ENCODE assay signal across 8 mouse cellular contexts in genomic region chr10:40192010-40192935, GRCm38 (mm10). TPM values are rescaled to one million over a fixed set of nuclear protein-coding genes. Genes with fewer than 3 reads are reported as not detected.
DNase-seq lines count a peak whose midpoint lies in the region; ATAC-seq and TF ChIP-seq lines count a peak whose summit lies in the region.

No protein-coding gene starts in this region.

- no peak overlapping the region for H3K9ac ChIP-seq in hindbrain, embryonic 14.5 days
- H3K9ac ChIP-seq in MEL (ENCODE audit: control insufficient read depth, low read depth, low read length, poor library complexity, severe bottlenecking) = peak overlapping the region; percentile 61
- H3K9ac ChIP-seq in embryonic facial prominence, embryonic 14.5 days (ENCODE audit: low read depth, low read length) = peak overlapping the region; percentile 51
- no peak overlapping the region for H3K9ac ChIP-seq in liver, postnatal 0 days (replicated peaks)

- H3K27me3 ChIP-seq in hindbrain, embryonic 10.5 days (ENCODE audit: insufficient read depth, poor library complexity, severe bottlenecking) = no peaks in the 10 kb centered on the region
- no peaks in the 10 kb centered on the region for H3K27me3 ChIP-seq in hindbrain, embryonic 14.5 days (ENCODE audit: control insufficient read depth, insufficient read depth, low read length)
- H3K27me3 ChIP-seq in MEL (ENCODE audit: control insufficient read depth in 1 of 2, insufficient read depth in 2 of 2, low read length in 2 of 2) = no peaks in the 10 kb centered on the region
- no peaks in the 10 kb centered on the region for H3K27me3 ChIP-seq in embryonic facial prominence, embryonic 14.5 days (replicated peaks; ENCODE audit: control insufficient read depth, insufficient read depth, low read length)
- no peaks in the 10 kb centered on the region for H3K27me3 ChIP-seq in liver, postnatal 0 days (ENCODE audit: insufficient read depth, low read length)

- 0 out of 2 replicates have a peak overlapping the region, but pooled peaks have one; percentile 29 for H3K27ac ChIP-seq in hindbrain, embryonic 10.5 days
- H3K27ac ChIP-seq in hindbrain, embryonic 14.5 days = no peak overlapping the region
- H3K27ac ChIP-seq in MEL (ENCODE audit: control insufficient read depth, low read depth, low read length) = 0 out of 2 replicates have a peak overlapping the region, but pooled peaks have one; percentile 39
- H3K27ac ChIP-seq in embryonic facial prominence, embryonic 14.5 days (replicated peaks; ENCODE audit: low read depth, low read length) = no peak overlapping the region
- no peak overlapping the region for H3K27ac ChIP-seq in liver, postnatal 0 days (ENCODE audit: low read depth)

- no peak overlapping the region for H3K4me2 ChIP-seq in hindbrain, embryonic 14.5 days (replicated peaks)
- H3K4me2 ChIP-seq in embryonic facial prominence, embryonic 14.5 days (ENCODE audit: low read depth, low read length) = peak overlapping the region; percentile 64
- H3K4me2 ChIP-seq in liver, postnatal 0 days (ENCODE audit: low read depth, low read length) = peak overlapping the region; percentile 62

- H3K4me3 ChIP-seq in hindbrain, embryonic 10.5 days = no peak overlapping the region
- H3K4me3 ChIP-seq in hindbrain, embryonic 14.5 days (replicated peaks; ENCODE audit: low read length) = no peak overlapping the region
- H3K4me3 ChIP-seq in MEL (ENCODE audit: control insufficient read depth in 1 of 2, insufficient read depth in 1 of 2, low read depth in 2 of 2, low read length in 2 of 2) = peak overlapping the region; percentile 56 to 66
- peak overlapping the region; percentile 33 for H3K4me3 ChIP-seq in embryonic facial prominence, embryonic 14.5 days (ENCODE audit: low read depth, low read length)
- peak overlapping the region; percentile 17 for H3K4me3 ChIP-seq in liver, postnatal 0 days (ENCODE audit: low read depth, low read length)

- no peak for TF ChIP-seq CTCF in MEL (IDR thresholded peaks at IDR 0.05 in 2 of 3, conservative IDR thresholded peaks at IDR 0.05 in 1 of 3; ENCODE audit: control insufficient read depth in 1 of 3, insufficient read depth in 1 of 3, low read depth in 2 of 3, low read length in 3 of 3, poor library complexity in 1 of 3, severe bottlenecking in 1 of 3)
- no peak for TF ChIP-seq CTCF in liver, postnatal 0 days (IDR thresholded peaks at IDR 0.05; ENCODE audit: low read depth)

- 61% methylated on average over 18 of the region's 18 CpGs for WGBS in hindbrain, embryonic 10.5 days
- 66% methylated on average over 18 of the region's 18 CpGs for WGBS in hindbrain, embryonic 14.5 days
- 44% methylated on average over 18 of the region's 18 CpGs for WGBS in embryonic facial prominence, embryonic 14.5 days
- 26% methylated on average over 18 of the region's 18 CpGs for WGBS in liver, postnatal 0 days (ENCODE audit: insufficient replicate concordance)

- no peaks in the 10 kb centered on the region for H3K36me3 ChIP-seq in hindbrain, embryonic 10.5 days
- H3K36me3 ChIP-seq in hindbrain, embryonic 14.5 days (replicated peaks; ENCODE audit: control insufficient read depth, insufficient read depth) = no peaks in the 10 kb centered on the region
- H3K36me3 ChIP-seq in MEL (ENCODE audit: control insufficient read depth in 1 of 2, insufficient read depth in 2 of 2, low read length in 2 of 2) = peaks cover 0 to 7% of the 10 kb centered on the region in 2 experiments; a peak in 2 of 4 replicates
- no peaks in the 10 kb centered on the region for H3K36me3 ChIP-seq in embryonic facial prominence, embryonic 14.5 days (ENCODE audit: control insufficient read depth, insufficient read depth, low read length)
- H3K36me3 ChIP-seq in liver, postnatal 0 days (replicated peaks; ENCODE audit: insufficient read depth, low read length) = no peaks in the 10 kb centered on the region

- H3K79me2 ChIP-seq in MEL (ENCODE audit: control insufficient read depth, insufficient read depth, low read length, poor library complexity) = no peaks in the 10 kb centered on the region

- peak; percentile 17 for DNase-seq in hindbrain, embryonic 10.5 days (ENCODE audit: low spot score)
- DNase-seq in hindbrain, embryonic 14.5 days (ENCODE audit: low spot score) = no peak
- DNase-seq in MEL (ENCODE audit: low read depth, low spot score) = peak; percentile 67
- DNase-seq in embryonic facial prominence, embryonic 14.5 days (ENCODE audit: low spot score) = no peak
- DNase-seq in liver, postnatal 0 days = no peak
- no peak for DNase-seq in cerebellum, postnatal 14 days
- DNase-seq in cerebellum, adult 11 months = no peak
- no peak for DNase-seq in cerebellum, adult 11-12 months

- H3K9me3 ChIP-seq in hindbrain, embryonic 10.5 days = no peaks in the 10 kb centered on the region
- H3K9me3 ChIP-seq in hindbrain, embryonic 14.5 days (ENCODE audit: control insufficient read depth, low read length) = no peaks in the 10 kb centered on the region
- H3K9me3 ChIP-seq in MEL (replicated peaks; ENCODE audit: insufficient read depth, low read length) = no peaks in the 10 kb centered on the region
- H3K9me3 ChIP-seq in embryonic facial prominence, embryonic 14.5 days (ENCODE audit: control insufficient read depth, low read length) = no peaks in the 10 kb centered on the region
- H3K9me3 ChIP-seq in liver, postnatal 0 days (ENCODE audit: low read length) = no peaks in the 10 kb centered on the region

- no peak; a peak in 1 of 4 replicates for TF ChIP-seq EP300 in MEL (IDR thresholded peaks at IDR 0.05; ENCODE audit: low read depth in 1 of 2, low read length in 2 of 2)
- TF ChIP-seq EP300 in liver, postnatal 0 days (IDR thresholded peaks at IDR 0.05; ENCODE audit: low read depth) = no peak

- peaks cover 22% of the 10 kb centered on the region for H3K4me1 ChIP-seq in hindbrain, embryonic 10.5 days (replicated peaks)
- H3K4me1 ChIP-seq in hindbrain, embryonic 14.5 days (replicated peaks; ENCODE audit: control insufficient read depth, insufficient read depth, low read length) = no peaks in the 10 kb centered on the region
- peaks cover 12 to 21% of the 10 kb centered on the region in 2 experiments for H3K4me1 ChIP-seq in MEL (ENCODE audit: control insufficient read depth in 1 of 2, insufficient read depth in 2 of 2, low read length in 2 of 2)
- H3K4me1 ChIP-seq in embryonic facial prominence, embryonic 14.5 days (ENCODE audit: control insufficient read depth, insufficient read depth, low read length) = peaks cover 6% of the 10 kb centered on the region; the same call in 1 of the 2 replicates
- H3K4me1 ChIP-seq in liver, postnatal 0 days (ENCODE audit: insufficient read depth) = peaks cover 19% of the 10 kb centered on the region

- ATAC-seq in hindbrain, embryonic 14.5 days (ENCODE audit: low FRiP score) = no peak
- no peak for ATAC-seq in embryonic facial prominence, embryonic 14.5 days (ENCODE audit: low read depth)
- no peak for ATAC-seq in liver, postnatal 0 days

- no peak for TF ChIP-seq POLR2A in MEL (IDR thresholded peaks at IDR 0.05; ENCODE audit: control insufficient read depth in 1 of 2, insufficient read depth in 1 of 2, low read depth in 1 of 2, low read length in 2 of 2, poor library complexity in 1 of 2)

- TF ChIP-seq RAD21 in MEL (IDR thresholded peaks at IDR 0.05; ENCODE audit: low read depth, low read length) = no peak

TF ChIP-seq in MEL, 35 proteins besides CTCF, POLR2A, EP300 and RAD21:
- no peak for TF ChIP-seq USF2 (IDR thresholded peaks at IDR 0.05; ENCODE audit: borderline replicate concordance in 1 of 2, insufficient read depth in 1 of 2, low read depth in 1 of 2, low read length in 2 of 2)
- peak; percentile 36; the same call in 1 of the 2 replicates for TF ChIP-seq ETS1 (IDR thresholded peaks at IDR 0.05; ENCODE audit: low read depth, low read length)
- 0 out of 2 replicates have a peak, but pooled peaks have one; percentile 18 for TF ChIP-seq MAZ (IDR thresholded peaks at IDR 0.05; ENCODE audit: low read depth, low read length)
- no peak for TF ChIP-seq SMC3 (IDR thresholded peaks at IDR 0.05; ENCODE audit: low read depth, low read length)
- 0 out of 2 replicates have a peak, but pooled peaks have one; percentile 6 for TF ChIP-seq ELF1 (IDR thresholded peaks at IDR 0.05; ENCODE audit: low read depth, low read length)

RNA-seq across cellular contexts. Expression of gene Slc16a10, which starts 50.2 kb away (rescaled TPM):
- 8.7 and 10.3 TPM in 2 replicates for polyA plus RNA-seq in hindbrain, embryonic 10.5 days (2016; fragmentation: Nextera tagmentation; extraction: Ambion mirVana)
- 9.7 and 16.9 TPM in 2 replicates for polyA plus RNA-seq in hindbrain, embryonic 14.5 days (2014; fragmentation: Nextera tagmentation; extraction: Ambion mirVana)
- 13.2 TPM in 2 replicates for total RNA-seq in MEL (2012; rRNA removed)
- polyA plus RNA-seq in MEL (2012; ENCODE audit: insufficient read depth in 1 of 2, insufficient read length in 2 of 2, low read depth in 1 of 2, low replicate concordance in 2 of 2, missing spikeins in 1 of 2) = 10 to 100 TPM in 1 of 2 experiments, not detected in 1; 17.9 TPM
- polyA plus RNA-seq in embryonic facial prominence, embryonic 14.5 days (2014; fragmentation: Nextera tagmentation; extraction: Ambion mirVana) = 7.2 and 8.2 TPM in 2 replicates
- polyA plus RNA-seq in liver, postnatal 0 days (2015; fragmentation: Nextera tagmentation; extraction: Ambion mirVana) = 20.2 and 22.1 TPM in 2 replicates

RNA-seq across cellular contexts. Expression of gene Rpf2, which starts 54.6 kb away (rescaled TPM):
- polyA plus RNA-seq in hindbrain, embryonic 10.5 days (2016; fragmentation: Nextera tagmentation; extraction: Ambion mirVana) = 74.8 and 91.8 TPM in 2 replicates
- 70.8 and 74.7 TPM in 2 replicates for polyA plus RNA-seq in hindbrain, embryonic 14.5 days (2014; fragmentation: Nextera tagmentation; extraction: Ambion mirVana)
- total RNA-seq in MEL (2012; rRNA removed) = 104 and 122 TPM in 2 replicates
- 10 to 100 TPM in 1 of 2 experiments, not detected in 1; 92.8 TPM for polyA plus RNA-seq in MEL (2012; ENCODE audit: insufficient read depth in 1 of 2, insufficient read length in 2 of 2, low read depth in 1 of 2, low replicate concordance in 2 of 2, missing spikeins in 1 of 2)
- 58.6 and 62.6 TPM in 2 replicates for polyA plus RNA-seq in embryonic facial prominence, embryonic 14.5 days (2014; fragmentation: Nextera tagmentation; extraction: Ambion mirVana)
- polyA plus RNA-seq in liver, postnatal 0 days (2015; fragmentation: Nextera tagmentation; extraction: Ambion mirVana) = 23.7 and 24.1 TPM in 2 replicates

Comparison
In these comparisons a context has a peak if more than half of its experiments do, and no peak if none do; other contexts are left out.
1. DNase-seq: peak in hindbrain, embryonic 10.5 days (single experiment) and MEL (single experiment); none in hindbrain, embryonic 14.5 days (single experiment), embryonic facial prominence, embryonic 14.5 days (single experiment), liver, postnatal 0 days (single experiment), cerebellum, postnatal 14 days (0 of 2), cerebellum, adult 11 months (single experiment) and cerebellum, adult 11-12 months (single experiment).
2. H3K27ac ChIP-seq: peak in hindbrain, embryonic 10.5 days (single experiment) and MEL (single experiment); none in hindbrain, embryonic 14.5 days (single experiment), embryonic facial prominence, embryonic 14.5 days (single experiment) and liver, postnatal 0 days (single experiment).
3. H3K4me3 ChIP-seq: peak in MEL (2 of 2), embryonic facial prominence, embryonic 14.5 days (single experiment) and liver, postnatal 0 days (single experiment); none in hindbrain, embryonic 10.5 days (single experiment) and hindbrain, embryonic 14.5 days (single experiment).
4. H3K9ac ChIP-seq: peak in MEL (single experiment) and embryonic facial prominence, embryonic 14.5 days (single experiment); none in hindbrain, embryonic 14.5 days (single experiment) and liver, postnatal 0 days (single experiment).